Mouse (Mus musculus): ENCODE results near the gene Srsf4. TPM values are rescaled to one million over a fixed set of nuclear protein-coding genes. Genes with fewer than 3 reads are reported as not detected.

The Srsf4 gene
- polyA plus RNA-seq (2017; shearing (Covaris generic)): 18.8 TPM

DNA sequence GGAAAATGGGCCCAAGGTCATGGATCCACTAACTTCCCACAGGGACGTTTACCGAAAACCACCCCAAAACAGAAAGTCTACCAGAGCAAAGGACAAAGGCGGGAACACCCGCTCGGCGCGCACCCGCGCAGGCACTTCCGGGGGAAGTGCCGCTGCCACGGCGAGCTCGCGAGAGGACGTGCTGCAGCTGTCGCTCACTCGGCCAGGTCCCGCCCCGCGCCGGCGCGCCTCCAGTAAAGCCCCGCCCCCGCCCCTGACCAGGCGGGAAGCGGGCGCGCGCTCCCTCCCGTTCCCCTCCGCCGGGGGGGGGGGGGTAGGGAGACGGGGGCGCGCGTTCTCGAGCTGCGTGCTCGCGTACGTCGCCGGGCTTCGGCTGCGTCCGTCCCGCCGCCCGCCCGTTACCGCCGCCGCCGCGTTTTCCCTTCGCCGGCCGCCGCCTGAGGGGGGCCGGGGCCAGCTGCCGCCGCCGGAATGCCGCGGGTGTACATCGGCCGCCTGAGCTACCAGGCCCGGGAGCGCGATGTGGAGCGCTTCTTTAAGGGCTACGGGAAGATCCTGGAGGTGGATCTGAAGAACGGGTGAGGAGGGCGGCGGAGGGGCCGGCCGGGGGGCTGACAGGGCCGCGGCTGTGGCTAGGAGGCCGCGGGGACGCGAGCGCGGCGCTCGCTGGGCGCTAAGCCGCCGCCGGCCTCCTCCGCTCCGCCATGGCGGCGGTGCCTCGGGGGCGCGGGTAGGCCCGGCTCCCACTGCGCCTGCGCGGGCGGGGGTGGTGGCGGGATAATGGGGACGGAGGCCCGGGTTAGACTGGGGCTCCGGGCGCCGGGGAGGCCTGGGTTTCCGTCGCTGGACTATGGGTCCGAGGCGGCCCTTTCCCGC lies at the start of gene Srsf4:
Srsf4 (plus strand) TSS at position 325 of the 876 bp plus-strand sequence.

GRCm38 (mm10) chr4:131837872-131838524 lies 35.4 kb upstream of the Srsf4 start, which contains the start of gene Ptpru:
Ptpru (minus strand) TSS chr4:131838288.

DNA sequence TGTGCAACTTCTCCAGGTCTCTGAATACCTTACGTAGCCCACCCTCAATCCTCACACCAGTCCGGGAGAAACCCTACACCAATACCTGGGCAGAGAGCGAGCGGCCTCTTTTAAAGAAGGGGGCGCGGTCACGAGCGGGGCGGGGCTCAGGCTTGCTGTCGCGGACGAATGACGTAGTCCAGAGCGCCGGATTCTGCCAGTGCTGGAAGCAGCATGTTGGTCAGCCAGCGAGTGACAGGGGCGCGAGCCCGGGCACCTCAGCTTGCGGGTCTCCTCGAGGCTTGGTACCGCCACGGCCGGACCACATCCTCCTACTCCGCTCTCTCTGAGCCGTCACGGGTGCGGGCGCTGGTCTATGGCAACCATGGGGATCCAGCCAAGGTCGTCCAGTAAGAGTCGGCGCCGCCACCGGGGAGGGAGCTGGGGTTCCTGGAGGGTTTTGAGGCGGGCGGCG lies 30.1 kb upstream of the Srsf4 start, which contains the start of gene Mecr:
Mecr (plus strand) TSS at position 181 of the 454 bp plus-strand sequence.

GRCm38 (mm10) chr4:131921461-131922346 lies 48.3 kb downstream of the Srsf4 start, which contains the start of gene Tmem200b:
Tmem200b (plus strand) TSS chr4:131921771.

Other genes starting within 250 kb of the Srsf4 start
- not detected for gene Ptpru, start 35.3 kb upstream of the Srsf4 start, polyA plus RNA-seq (2017; shearing (Covaris generic))
- 34.1 TPM for gene Mecr, start 30.1 kb upstream of the Srsf4 start, polyA plus RNA-seq (2017; shearing (Covaris generic))
- not detected for gene Tmem200b, start 48.2 kb downstream of the Srsf4 start, polyA plus RNA-seq (2017; shearing (Covaris generic))
- 0.12 TPM for gene Gm10300, start 201.1 kb downstream of the Srsf4 start, polyA plus RNA-seq (2017; shearing (Covaris generic))
- gene Epb41, start 201.7 kb downstream of the Srsf4 start, polyA plus RNA-seq (2017; shearing (Covaris generic)): 70.9 TPM